Mouse (Mus musculus): ENCODE results near the gene Notch2. TPM values are rescaled to one million over a fixed set of nuclear protein-coding genes. Genes with fewer than 3 reads are reported as not detected.

Notch2 gene
- total and polyA plus RNA-seq, 3 experiments, result 3.3 to 11.3 (median 11.1) TPM

DNA sequence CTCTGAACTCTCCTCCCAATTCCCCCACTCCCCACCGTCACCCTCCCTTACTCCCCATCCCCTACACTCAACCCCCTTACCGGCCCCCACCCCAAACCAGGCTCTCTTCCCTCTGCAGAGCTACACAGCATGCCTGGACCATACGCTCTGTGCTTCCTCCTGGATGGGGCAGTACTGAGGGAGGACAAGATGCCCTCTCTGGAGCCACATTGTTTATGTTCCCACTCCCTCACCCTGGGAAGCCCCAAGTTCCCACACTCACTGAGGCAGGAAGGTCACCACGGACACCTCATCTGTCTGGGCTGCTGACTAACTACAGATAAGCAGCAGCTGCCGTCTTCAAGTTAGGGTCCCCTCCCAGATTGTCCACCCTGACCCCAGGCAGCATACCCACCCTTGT is 41.1 kb upstream of the Notch2 start:
- DNase-seq (ENCODE audit: extremely low read depth), result no peak
- dilution Hi-C loops (cut with MboI; ENCODE audit: extremely low pct_ligation_motif_present, extremely low pct_unique_long_range_greater_than_20kb, low sequenced_read_pairs) (no loop called here), in situ Hi-C loops (cut with MboI; ENCODE audit: low pct_ligation_motif_present, low pct_unique_long_range_greater_than_20kb, low sequenced_read_pairs) (no loop called here)
- H3K4me1 ChIP-seq (ENCODE audit: control insufficient read depth in 1 of 2, insufficient read depth in 2 of 2), result peaks cover 8 to 32% of the 10 kb centered on the region in 2 experiments
- H3K4me2 ChIP-seq (ENCODE audit: insufficient read depth, low read depth, poor library complexity, severe bottlenecking), result no peak overlapping the region
- H3K9me3 ChIP-seq (replicated peaks; ENCODE audit: low read length), result peaks cover 9% of the 10 kb centered on the region
- H3K9ac ChIP-seq (ENCODE audit: insufficient read depth, low read depth), result no peak overlapping the region
- no peak overlapping the region for H3K27ac ChIP-seq (ENCODE audit: insufficient read depth, low read depth)
- peaks cover 6% of the 10 kb centered on the region for H3K27me3 ChIP-seq (replicated peaks)
- H3K79me2 ChIP-seq (replicated peaks; ENCODE audit: control insufficient read depth, extremely low read depth, insufficient read depth, poor library complexity, severe bottlenecking), result no peaks in the 10 kb centered on the region
- TF ChIP-seq MYC (IDR thresholded peaks at IDR 0.05; ENCODE audit: low read depth, low read length) (no peak), SMC3 (IDR thresholded peaks at IDR 0.05; ENCODE audit: low read depth, low read length) (no peak), MEF2A (IDR thresholded peaks at IDR 0.05; ENCODE audit: borderline replicate concordance, low read depth, low read length) (no peak), MAZ (IDR thresholded peaks at IDR 0.05; ENCODE audit: low read depth, low read length) (no peak), CTCF (conservative IDR thresholded peaks at IDR 0.05 in 1 of 2, IDR thresholded peaks at IDR 0.05 in 1 of 2; ENCODE audit: low read depth in 2 of 2, low read length in 2 of 2) (no peak), JUN (IDR thresholded peaks at IDR 0.05; ENCODE audit: insufficient read depth, low read depth, low read length) (no peak), RCOR1 (conservative IDR thresholded peaks at IDR 0.05; ENCODE audit: low read depth, low read length) (no peak), UBTF (IDR thresholded peaks at IDR 0.05; ENCODE audit: low read depth, low read length) (no peak), IRF4 (IDR thresholded peaks at IDR 0.05; ENCODE audit: low read depth, low read length) (no peak), EP300 (IDR thresholded peaks at IDR 0.05; ENCODE audit: low read length) (no peak), GABPA (IDR thresholded peaks at IDR 0.05; ENCODE audit: insufficient replicate concordance, low read depth, low read length) (no peak), TCF12 (IDR thresholded peaks at IDR 0.05; ENCODE audit: low read depth, low read length) (no peak)
- H3K4me3 ChIP-seq (replicated peaks in 1 of 3; ENCODE audit: low read depth in 2 of 3, low read length in 2 of 3, poor library complexity in 1 of 3), result no peak overlapping the region
- H3K36me3 ChIP-seq (replicated peaks in 1 of 2; ENCODE audit: control insufficient read depth in 1 of 2, insufficient read depth in 1 of 2, low read length in 1 of 2), result no peaks in the 10 kb centered on the region

DNA sequence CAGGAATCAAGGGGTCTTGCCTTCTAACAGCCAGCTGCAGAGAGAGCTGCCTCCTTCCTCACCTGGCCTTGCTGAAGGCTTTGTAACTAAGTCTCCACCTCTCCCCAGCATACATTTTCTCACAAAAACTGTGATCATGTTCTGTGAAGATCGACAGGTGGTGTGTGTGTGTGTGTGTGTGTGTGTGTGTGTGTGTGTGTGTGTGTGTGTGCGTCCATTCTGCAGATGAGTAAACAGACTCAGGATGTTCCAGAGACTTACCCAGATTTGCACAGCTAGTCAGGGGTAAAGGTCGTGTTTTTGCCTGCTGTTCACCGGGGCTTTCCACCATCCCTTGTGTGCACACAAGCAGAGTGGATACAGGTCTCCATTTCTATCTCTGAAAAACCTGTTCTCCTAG is 40.6 kb upstream of the Notch2 start:
- Histone ChIP-seq H3K4me2 (ENCODE audit: insufficient read depth, low read depth, poor library complexity, severe bottlenecking) (no peak overlapping the region), H3K4me1 (ENCODE audit: control insufficient read depth in 1 of 2, insufficient read depth in 2 of 2) (peaks cover 8 to 32% of the 10 kb centered on the region in 2 experiments), H3K79me2 (replicated peaks; ENCODE audit: control insufficient read depth, extremely low read depth, insufficient read depth, poor library complexity, severe bottlenecking) (no peaks in the 10 kb centered on the region), H3K36me3 (replicated peaks in 1 of 2; ENCODE audit: control insufficient read depth in 1 of 2, insufficient read depth in 1 of 2, low read length in 1 of 2) (no peaks in the 10 kb centered on the region), H3K27me3 (replicated peaks) (peaks cover 6% of the 10 kb centered on the region), H3K4me3 (replicated peaks in 1 of 3; ENCODE audit: low read depth in 2 of 3, low read length in 2 of 3, poor library complexity in 1 of 3) (no peak overlapping the region), H3K9me3 (replicated peaks; ENCODE audit: low read length) (peaks cover 5% of the 10 kb centered on the region), H3K9ac (ENCODE audit: insufficient read depth, low read depth) (no peak overlapping the region), H3K27ac (ENCODE audit: insufficient read depth, low read depth) (no peak overlapping the region)
- in situ Hi-C loops (cut with MboI; ENCODE audit: low pct_ligation_motif_present, low pct_unique_long_range_greater_than_20kb, low sequenced_read_pairs), result no loop called here
- DNase-seq (ENCODE audit: extremely low read depth), result no peak
- dilution Hi-C loops (cut with MboI; ENCODE audit: extremely low pct_ligation_motif_present, extremely low pct_unique_long_range_greater_than_20kb, low sequenced_read_pairs), result no loop called here
- no peak for TF ChIP-seq NELFE (IDR thresholded peaks at IDR 0.05; ENCODE audit: low read depth, low read length)
- TF ChIP-seq MEF2A (IDR thresholded peaks at IDR 0.05; ENCODE audit: borderline replicate concordance, low read depth, low read length), result no peak

DNA sequence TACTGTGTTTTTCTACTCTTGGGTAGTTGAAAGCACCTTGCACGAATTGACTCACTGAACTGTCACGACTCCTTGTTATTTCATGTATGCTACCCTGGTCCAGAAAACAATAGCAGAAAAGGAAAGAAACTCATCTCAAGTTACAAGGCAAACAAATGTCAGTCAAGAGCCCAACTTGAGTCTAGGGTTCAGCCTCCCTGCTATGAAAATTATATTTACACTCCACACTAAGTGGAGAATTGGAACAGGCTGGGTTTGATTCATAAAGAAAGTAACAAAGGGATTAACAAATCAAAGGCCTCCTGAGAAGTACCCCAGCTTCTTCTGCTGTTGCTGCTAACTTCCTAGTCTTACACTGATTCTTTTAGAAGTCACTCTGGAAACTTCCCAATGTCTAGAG is 40.0 kb upstream of the Notch2 start:
- H3K4me2 ChIP-seq (ENCODE audit: insufficient read depth, low read depth, poor library complexity, severe bottlenecking), result no peak overlapping the region
- no peak overlapping the region for H3K4me3 ChIP-seq (replicated peaks in 1 of 3; ENCODE audit: low read depth in 2 of 3, low read length in 2 of 3, poor library complexity in 1 of 3)
- dilution Hi-C loops (cut with MboI; ENCODE audit: extremely low pct_ligation_motif_present, extremely low pct_unique_long_range_greater_than_20kb, low sequenced_read_pairs), result no loop called here
- H3K27me3 ChIP-seq (replicated peaks), result peaks cover 4% of the 10 kb centered on the region
- TF ChIP-seq MAX (IDR thresholded peaks at IDR 0.05; ENCODE audit: low read length), result no peak
- TF ChIP-seq SIN3A (IDR thresholded peaks at IDR 0.05; ENCODE audit: low read length), result no peak
- no peaks in the 10 kb centered on the region for H3K36me3 ChIP-seq (replicated peaks in 1 of 2; ENCODE audit: control insufficient read depth in 1 of 2, insufficient read depth in 1 of 2, low read length in 1 of 2)
- peaks cover 5% of the 10 kb centered on the region for H3K9me3 ChIP-seq (replicated peaks; ENCODE audit: low read length)
- no peak overlapping the region for H3K9ac ChIP-seq (ENCODE audit: insufficient read depth, low read depth)
- H3K4me1 ChIP-seq (ENCODE audit: control insufficient read depth in 1 of 2, insufficient read depth in 2 of 2), result peaks cover 8 to 33% of the 10 kb centered on the region in 2 experiments
- in situ Hi-C loops (cut with MboI; ENCODE audit: low pct_ligation_motif_present, low pct_unique_long_range_greater_than_20kb, low sequenced_read_pairs), result no loop called here
- no peak overlapping the region for H3K27ac ChIP-seq (ENCODE audit: insufficient read depth, low read depth)
- H3K79me2 ChIP-seq (replicated peaks; ENCODE audit: control insufficient read depth, extremely low read depth, insufficient read depth, poor library complexity, severe bottlenecking), result no peaks in the 10 kb centered on the region
- DNase-seq (ENCODE audit: extremely low read depth), result no peak

Measured in CH12.LX (cell line).